Mouse (Mus musculus) gastrocnemius, postnatal 4 days (tissue): ENCODE data around the gene Cfdp1. TPM values are rescaled to one million over a fixed set of nuclear protein-coding genes. Genes with fewer than 3 reads are reported as not detected.
"Not testable (repeated sequence)": the region's sequence is repeated elsewhere in the genome, so short reads cannot be mapped to it uniquely, and the experiment has no call there.

ENCODE experiments used
- DNase-seq, 2 experiments: peaks; one replicate each; pipeline ENCODE4 v3.0.0; 2021 to 2022; ENCODE audit warnings: low spot score in 2 of 2, mixed read lengths in 2 of 2
- total RNA-seq, 2 experiments: library from RNA; stranded (reverse); gene quantifications; 2 replicates each; pipeline ENCODE4 v1.2.3; 2021

The Cfdp1 gene
- total RNA-seq, 2 experiments from 2014 or later, result 59.8 to 67.7 TPM

DNA sequence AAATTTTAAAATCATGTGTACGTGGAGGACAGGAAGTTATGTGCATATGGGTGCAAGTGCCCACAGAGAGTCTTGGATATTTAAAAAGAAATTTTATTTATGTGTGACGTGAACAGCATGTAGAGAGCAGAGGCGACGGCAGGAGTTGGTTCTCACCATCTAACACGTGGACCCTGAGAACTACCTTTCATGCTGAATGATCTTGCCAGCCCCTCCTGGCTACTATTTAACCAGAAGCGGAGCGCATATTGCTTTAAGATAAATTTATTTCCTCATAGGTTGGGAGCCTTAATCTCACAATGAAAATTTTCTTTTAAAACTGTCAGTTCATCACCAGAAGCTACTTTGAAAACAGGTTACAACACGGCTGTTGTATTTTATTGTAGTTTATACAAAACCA lies 10.6 kb upstream of the Cfdp1 start:
- no peak for DNase-seq

DNA sequence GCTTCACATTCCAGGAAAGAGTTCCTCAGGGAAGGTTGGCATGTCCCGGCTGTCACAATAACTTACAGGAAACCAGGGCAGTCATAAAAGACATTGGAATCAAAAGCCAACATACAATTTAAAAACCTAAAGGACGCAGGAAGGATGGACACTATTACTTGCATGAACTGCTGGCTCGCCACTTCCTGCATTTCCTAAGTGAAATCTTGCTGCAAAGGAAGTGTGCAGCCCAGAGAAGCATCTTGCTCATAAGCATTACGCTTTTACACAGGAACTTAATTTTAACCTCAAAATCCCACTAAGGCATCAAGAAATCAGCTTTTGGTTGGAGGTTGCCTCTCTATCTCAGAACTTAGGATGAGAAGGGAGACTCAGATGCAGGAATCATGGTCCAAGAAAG lies 9.2 kb upstream of the Cfdp1 start:
- no peak for DNase-seq

DNA sequence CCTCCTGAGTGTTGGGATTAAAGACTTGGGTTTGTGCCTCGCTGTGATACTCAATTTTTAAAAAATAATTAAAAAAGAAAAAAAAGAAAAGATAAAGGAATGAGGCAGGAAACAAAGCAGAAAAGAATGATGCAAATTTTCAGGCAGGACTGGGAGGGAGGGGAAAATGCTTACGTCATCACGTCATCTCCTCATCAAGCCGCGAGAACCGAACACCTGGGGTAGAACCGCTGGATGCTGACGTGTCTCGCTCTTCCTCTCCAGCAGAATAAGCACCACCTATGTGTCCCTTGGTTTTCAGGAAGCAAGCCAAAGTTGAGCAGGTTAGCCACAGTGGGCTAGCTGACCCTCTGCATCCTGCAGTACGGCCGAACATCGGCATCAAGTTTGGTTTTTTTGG lies 1.9 kb upstream of the Cfdp1 start:
- no peak for DNase-seq

DNA sequence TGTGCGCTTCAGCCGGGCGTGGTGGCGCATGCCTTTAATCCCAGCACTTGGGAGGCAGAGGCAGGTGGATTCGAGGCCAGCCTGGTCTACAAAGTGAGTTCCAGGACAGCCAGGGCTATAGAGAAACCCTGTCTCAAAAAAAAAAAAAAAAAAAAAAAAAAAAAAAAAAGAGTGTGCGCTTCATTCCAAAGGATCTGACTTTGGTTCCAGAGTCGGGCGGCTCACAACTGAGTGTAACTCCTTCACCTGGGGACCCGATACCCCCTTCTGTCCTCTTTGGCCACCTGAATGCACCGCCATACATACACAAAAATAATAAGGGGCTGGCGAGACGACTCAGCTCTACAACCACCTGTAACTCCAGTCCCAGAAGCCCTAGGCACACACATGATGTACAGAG lies 872 bp downstream of the Cfdp1 start:
- DNase-seq, result not testable (repeated sequence)

DNA sequence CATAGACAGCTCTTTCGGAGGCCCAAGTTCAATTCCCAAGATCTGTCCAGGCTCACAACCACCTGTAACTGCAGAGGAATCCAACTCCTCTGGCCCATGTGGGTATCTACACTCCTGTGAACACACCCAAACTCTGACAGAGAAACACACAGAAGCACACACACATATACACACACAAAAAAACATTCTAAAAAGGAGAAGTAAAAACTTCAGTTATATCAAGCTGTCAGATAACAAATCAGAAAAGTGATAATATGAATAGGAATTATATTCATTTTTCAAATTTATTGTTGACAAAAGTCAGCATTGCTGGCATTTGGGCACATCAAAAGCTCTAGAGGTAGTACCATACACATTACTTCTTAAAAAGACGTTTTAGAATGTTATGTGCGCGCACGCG lies 7.3 kb downstream of the Cfdp1 start:
- no peak for DNase-seq

DNA sequence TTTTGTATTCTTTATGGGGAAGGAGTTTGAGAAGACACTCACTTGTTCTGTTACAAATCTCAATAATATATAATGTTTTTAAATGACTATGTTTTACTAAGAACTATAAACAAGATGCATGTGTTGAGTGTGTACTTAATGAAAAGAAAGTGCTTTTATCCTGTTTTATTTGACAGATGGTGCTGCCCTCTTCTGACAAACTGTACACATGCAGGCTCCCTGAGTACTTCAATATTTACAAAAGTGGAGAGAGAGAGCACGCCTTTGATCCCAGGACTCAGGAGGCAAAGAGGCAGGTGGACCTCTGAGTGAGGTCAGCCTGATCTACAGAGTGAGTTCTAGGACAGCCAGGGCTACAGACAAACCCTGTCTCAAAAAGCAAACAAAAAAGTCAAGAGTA lies 18.6 kb downstream of the Cfdp1 start:
- DNase-seq, result no peak

DNA sequence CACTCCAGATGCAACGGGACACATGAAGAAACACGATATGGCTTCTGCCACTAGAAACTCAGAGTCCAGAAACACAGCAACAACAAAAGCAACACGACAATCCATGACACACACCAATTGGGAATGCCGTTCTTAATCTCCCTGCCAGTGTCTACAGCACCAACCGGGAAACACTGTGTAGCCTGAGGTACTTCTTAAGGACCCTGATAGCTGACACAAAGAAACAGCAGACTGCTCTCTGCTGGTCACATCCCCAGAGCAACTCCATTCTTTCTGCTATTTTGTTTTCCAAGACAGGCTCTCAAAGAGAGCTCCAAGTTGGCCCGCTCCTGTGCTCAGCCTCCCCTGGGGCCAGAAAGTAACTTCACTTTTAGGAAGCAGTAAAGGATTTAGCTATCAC lies 20.1 kb downstream of the Cfdp1 start:
- no peak for DNase-seq

DNA sequence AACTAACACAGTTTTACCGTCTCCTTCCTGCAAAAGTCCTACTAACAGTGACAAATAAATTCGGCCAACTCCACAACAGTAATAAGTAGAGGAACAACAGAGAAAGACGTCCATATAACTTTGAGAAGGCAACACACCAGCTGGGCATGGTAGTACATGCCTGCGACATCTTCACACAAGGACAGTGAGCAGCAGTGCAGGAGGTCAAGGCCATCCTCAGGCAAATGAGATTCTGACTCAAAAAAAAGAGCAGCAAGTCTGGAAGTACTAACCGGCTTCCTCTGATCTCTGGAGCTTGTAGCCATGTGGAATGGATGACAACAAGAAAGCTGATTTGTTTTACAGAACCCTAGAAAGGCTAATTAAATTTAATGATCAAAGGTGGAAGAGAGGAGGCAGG lies 21.1 kb downstream of the Cfdp1 start:
- no peak for DNase-seq

DNA sequence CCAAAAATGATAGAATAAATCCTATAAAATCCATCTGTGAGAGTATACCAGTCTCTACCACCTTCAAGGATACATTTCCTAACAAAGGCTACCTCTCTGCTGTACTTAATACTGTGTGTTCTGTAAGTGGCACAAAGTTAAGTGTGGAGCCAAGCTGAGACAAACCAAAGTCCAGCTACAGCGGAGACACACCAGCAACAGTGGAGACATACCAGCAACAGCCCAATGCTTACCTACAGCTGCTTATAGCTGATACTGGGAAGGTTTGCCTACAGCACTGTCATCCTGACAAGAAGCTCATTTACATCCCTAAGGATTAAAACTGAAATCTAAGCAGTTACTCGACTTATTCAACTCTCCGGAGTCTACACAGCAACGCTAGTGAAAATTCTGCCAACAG lies 22.1 kb downstream of the Cfdp1 start:
- DNase-seq, result no peak

DNA sequence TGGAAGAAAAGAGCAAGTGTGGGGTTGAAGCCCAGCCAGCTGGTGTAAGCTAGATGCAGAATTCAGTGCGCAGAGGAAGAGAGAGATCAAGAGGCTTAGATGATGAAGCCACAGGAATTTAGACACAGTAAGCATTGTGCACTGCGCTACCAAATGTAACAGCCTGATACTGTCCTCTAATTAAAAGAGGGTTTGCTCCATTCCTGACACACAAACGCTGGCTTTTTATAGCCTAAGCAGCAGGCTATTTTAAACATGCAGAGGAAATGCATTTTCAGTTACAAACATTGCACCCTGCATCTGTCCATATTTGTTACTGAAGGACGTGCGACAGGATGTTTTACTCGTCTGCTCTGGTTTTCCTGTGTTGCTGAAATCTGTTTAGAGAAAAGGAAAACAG lies 25.5 kb downstream of the Cfdp1 start:
- DNase-seq, result no peak

DNA sequence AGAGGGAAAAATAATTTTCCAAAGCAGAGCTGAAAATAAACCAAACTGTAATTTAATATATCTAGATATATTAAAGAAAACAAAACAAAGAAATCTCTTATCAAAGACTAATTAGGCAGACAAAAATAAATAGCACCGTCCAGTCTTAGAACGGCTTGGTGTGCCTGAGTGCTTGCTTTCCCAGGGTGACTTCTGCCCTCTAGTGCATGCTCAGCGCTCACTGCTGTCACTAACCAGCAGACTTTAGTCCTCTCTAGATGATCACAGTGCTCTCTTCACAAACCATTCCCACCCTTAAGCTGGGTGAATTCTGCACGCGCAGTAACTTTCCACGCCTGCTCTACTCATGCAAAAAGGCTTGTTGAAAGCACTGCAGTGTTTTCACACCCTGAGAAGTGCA lies 28.9 kb downstream of the Cfdp1 start:
- no peak for DNase-seq

DNA sequence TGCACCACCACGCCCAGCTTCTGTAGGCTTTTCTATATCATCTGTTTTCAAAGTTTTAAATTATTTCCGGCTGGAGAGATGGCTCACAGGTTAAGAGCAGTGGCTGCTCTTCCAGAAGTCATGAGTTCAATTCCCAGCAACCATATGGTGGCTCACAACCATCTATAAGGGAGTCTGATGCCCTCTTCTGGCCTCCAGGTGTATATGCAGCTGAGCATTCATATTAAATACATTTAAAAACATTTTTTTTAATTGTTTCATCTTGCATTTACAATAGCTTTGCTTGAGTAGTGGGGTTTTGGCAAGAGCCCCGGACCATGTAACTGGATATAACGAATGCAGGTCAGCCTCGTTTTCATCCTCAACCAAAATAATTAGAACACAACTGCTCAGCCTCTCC lies 29.8 kb downstream of the Cfdp1 start:
- no peak for DNase-seq

DNA sequence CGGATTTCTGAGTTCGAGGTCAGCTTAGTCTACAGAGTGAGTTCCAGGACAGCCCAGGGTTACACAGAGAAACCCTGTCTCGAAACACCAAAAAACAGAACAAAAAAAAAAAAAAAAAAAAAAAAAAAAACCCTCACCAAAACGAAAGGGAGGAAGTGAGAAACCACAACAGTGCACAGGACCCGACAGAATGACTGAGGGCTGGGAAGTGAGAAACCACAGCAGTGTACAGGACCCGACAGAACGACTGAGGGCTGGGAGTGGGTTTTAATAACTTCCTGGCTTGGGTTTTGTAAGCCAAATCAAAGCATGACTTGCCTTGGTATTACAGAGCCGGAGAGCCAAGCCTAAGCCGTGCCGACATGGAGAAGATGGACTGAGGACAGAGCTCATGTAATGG lies 32.9 kb downstream of the Cfdp1 start:
- DNase-seq, result no peak

DNA sequence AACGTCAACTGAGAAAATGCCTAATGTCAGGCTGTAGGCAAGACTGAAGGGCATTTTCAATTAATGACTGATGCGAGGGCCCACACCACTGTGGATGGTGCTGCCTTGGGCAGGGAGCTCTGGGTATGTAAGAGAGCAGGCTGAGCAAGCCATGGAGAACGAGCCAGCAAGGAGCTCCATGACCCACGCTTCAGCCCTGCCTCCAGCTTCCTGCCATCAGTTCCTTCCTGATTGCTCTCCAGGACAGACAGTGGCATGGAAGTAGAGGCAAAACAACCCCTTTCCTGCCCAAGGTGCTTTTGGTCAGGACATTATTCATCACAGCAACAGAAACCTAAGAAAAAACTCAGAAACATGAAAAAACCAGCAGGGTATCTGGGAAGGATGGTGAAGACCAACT lies 33.4 kb downstream of the Cfdp1 start:
- no peak for DNase-seq

DNA sequence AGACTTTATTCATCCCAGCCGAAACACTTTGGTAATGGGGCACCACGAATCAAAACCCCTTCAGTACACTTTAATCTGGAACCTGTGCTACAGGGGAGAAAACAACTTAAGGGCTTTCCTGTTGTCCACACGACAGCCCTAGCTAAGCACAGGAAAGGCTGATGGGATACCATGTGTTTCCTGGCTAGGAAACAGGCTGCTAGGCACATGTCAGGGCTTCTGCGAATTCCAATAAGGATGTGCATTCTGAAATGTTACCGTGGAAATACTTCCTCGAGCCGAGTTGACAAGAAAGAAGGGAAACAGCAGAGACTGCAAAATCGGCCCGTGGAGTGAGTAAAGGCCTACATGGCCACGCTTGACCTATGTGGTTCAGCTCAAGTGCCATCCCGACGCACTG lies 34.1 kb downstream of the Cfdp1 start:
- DNase-seq, result no peak

DNA sequence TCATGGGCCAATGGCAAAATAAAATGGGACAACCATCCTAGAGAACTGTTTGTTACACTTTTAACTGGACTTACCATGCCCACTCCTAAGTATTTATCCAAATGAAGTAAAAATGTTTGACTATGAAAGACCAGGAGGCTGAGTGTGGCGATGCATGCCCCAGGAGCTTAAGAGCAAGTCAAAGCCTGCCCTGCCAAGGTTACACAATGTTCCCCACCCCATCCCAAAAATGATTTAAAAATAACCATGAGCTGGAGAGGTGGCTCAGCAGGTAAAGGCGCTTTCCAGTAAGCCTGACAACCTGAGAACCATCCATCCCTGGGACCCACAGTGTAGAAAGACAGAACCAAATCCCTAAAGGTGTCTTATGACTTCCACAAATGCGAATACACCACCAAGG lies 35.5 kb downstream of the Cfdp1 start:
- DNase-seq, result no peak

DNA sequence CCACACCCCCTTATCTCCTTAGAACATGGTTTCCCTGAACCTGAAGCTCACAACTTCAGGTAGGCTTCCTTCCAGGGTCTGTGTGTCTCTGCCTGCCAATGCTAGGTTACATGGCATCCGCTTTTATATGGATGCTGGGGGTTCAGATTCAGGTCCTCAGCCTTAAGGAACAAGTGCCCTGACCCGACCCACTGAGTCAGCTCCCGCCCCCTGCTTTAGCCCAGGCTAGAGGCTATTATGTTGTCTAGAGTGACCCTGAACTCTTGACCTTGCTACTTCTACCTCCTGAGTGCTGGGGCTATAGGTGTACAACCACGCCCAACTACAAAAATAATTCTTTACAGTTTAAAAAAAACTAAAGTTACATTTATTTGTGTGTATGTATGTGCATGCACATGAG lies 39.0 kb downstream of the Cfdp1 start:
- DNase-seq, result no peak

DNA sequence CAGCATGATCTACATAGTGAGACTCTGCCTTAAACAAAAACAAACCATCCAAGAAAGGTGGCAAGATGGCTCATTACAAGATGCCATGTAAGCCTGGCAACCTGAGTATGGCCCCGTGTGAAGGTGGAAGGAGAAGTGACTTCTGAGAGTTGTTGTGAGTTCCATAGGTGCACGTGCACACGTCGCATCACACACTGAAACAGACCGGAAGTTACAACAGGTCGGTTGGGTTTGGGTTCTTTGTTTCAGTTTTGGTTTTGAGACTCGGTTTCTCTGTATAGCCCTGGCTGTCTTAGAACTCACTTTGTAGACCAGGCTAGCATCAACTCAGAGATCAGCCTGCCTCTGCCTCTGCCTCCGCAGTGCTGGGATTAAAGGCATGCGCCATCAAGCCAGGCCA lies 40.3 kb downstream of the Cfdp1 start:
- no peak for DNase-seq

DNA sequence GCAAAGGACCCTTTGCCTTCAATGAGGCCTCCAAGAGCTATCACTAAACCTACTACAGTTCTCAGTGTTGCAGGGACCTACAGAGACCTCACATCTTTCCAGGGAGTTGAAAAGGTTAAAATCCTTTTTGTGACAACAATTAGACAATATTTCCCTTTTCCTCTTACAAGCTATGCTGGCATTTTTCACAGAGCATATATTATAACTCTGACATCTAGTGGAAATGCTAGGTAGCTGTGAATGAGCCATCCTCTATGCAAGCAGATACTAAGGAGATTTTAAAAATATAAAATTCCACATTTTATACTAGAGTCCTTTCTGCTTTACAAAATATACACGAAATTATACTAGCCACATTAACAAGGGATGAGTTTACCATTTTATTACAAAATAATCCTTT lies 41.3 kb downstream of the Cfdp1 start:
- no peak for DNase-seq

DNA sequence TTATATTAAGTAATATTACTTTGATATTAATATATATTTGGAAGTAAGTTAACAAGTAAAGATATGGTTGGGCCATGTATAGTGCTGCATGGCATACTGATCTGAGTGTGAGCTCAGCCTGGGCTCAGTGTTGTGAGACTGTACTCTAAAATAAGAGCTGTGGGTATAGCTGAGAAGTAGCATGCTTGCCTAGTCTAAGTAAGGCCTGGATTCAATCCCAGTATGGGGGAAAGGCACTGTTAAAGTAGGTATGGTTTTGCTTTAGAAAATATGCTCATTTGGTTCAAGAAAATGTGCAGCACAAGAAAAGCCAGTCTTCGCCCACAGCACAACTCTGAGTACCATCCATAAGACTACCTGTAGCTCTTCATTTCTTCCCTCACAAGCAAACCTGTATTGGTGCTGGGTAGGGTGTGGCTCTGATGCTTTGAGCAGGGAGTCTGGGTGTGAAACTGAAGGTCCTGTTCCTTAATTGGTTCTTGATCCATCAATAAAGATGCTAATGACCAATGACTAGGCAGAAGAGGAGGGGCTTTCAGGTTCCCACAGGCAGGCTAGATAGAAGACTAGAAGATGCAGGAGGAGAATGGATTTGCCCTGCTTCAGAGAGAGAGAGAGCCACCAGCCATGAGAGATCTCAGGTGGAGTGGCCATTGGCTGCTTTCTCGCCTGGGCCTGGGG lies 43.3 kb downstream of the Cfdp1 start:
- no peak for DNase-seq

DNA sequence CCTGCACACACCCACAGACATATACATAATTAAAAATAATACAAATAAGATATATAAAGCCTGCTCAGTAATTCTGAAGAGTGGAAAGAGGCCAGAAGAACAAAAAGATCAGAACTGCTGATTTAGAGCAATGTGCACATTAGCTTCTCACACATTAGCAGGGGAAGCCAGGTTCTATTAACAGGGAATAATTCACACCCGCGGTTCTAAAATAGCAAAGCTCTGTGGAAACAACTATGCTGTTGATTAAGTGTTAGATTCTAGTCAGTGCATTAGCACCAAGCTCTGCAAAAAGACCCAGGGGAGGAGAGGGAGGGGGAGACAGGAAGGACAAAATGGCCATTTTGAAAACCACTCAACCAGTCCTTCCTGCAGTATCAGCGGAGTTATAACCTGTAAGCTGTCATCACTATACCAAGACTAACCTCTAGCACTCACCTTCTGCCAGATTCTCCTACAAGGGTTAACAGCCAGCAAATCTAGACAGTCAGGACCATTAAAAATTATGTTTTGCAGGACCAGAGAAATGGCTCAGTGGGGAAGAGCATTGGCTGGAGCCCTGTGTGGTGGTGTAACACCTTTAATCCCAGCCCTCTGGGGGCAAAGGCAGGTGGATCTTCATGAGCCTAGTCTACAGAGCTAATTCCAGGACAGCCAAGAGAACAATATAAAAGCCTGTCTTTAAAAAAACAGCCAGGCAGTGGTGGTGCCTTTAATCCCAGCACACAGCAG lies 45.0 kb downstream of the Cfdp1 start:
- no peak for DNase-seq

DNA sequence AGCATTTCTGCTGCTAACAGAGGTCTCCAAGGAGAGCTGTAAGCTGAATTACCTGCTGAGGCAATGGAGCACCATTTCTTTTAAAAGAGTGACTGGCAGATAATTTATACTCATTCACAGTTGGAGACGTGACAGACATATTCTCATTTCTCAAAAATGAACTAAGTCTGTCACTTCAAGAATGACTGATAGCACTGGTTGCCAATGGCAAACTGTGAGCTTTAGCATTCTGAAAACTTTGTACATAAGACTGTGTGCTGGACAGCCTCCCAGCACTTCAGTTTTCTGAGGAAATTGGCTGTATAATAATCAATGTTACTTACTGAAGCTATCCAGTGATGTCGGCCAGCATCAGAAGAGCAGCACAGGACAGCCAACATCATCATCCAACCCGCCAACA lies 46.1 kb downstream of the Cfdp1 start:
- DNase-seq, result no peak

DNA sequence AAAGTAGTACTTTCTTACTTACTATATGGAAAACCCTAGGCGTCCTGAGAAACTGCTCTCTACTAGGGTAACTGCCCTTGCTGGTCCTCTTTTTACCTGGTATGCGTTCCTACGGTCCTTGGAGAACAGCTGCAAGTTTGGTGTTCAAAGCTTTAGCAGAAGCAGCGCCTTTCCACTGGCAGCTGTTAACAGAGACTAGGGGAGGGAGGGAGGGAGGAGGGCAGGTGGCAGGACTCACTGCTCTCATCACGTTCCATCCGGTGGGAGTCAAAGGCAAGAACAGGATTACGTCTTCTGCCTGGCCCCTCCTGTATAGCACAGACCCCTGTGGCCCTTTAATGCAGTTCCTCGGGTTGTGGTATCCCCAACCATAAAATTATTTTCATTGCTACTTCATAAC lies 50.7 kb downstream of the Cfdp1 start:
- DNase-seq, result no peak
